Mouse (Mus musculus) stomach, postnatal 0 days (tissue): ENCODE data around the gene Adrm1.

Source experiments
- CTCF ChIP-seq: IDR thresholded peaks from 2 replicates; pipeline ENCODE4 v1.5.1; 2016; ENCODE audit warnings: antibody characterized with exemption, low read depth, mild to moderate bottlenecking, moderate library complexity
- EP300 ChIP-seq: optimal IDR thresholded peaks from 2 replicates; pipeline ENCODE3; 2016; ENCODE audit warnings: antibody characterized with exemption

- no peak for TF ChIP-seq CTCF
- TF ChIP-seq EP300 = no peak
Observed at GRCm38 (mm10) chr2:180205083-180205955, 34.0 kb downstream of the Adrm1 start.
